Mouse (Mus musculus): ENCODE results near the gene Tsks. TPM values are rescaled to one million over a fixed set of nuclear protein-coding genes. Genes with fewer than 3 reads are reported as not detected.

The Tsks gene
- polyA plus RNA-seq (2014; fragmentation: Nextera tagmentation; extraction: Ambion mirVana), result 0.23 TPM in 1 of 2 replicates, not detected in the other

GRCm38 (mm10) chr7:44942904-44943303, at the start of gene Tsks:
Gene Tsks, plus strand, starts transcription at chr7:44943204.
- no peaks in the 10 kb centered on the region for H3K4me1 ChIP-seq (replicated peaks; ENCODE audit: control insufficient read depth, insufficient read depth, low read length)
- H3K9me3 ChIP-seq (ENCODE audit: control insufficient read depth, low read length), result no peaks in the 10 kb centered on the region
- no peak within 1 kb of the TSS for H3K9ac ChIP-seq (ENCODE audit: low read length)
- no peaks in the 10 kb centered on the region for H3K36me3 ChIP-seq (ENCODE audit: control insufficient read depth, insufficient read depth, low read length)
- H3K27me3 ChIP-seq (ENCODE audit: control insufficient read depth, insufficient read depth, low read length), result no peaks in the 10 kb centered on the region
- H3K4me3 ChIP-seq (ENCODE audit: low read depth, low read length), result no peak within 1 kb of the TSS
- 74% methylated on average over 7 of the region's 7 CpGs for WGBS
- no peak within 1 kb of the TSS for H3K27ac ChIP-seq (ENCODE audit: low read depth, low read length)
- no peak for ATAC-seq (replicated peaks; ENCODE audit: low FRiP score)
- DNase-seq (ENCODE audit: low spot score), result no peak
- H3K4me2 ChIP-seq (ENCODE audit: low read depth, low read length, severe bottlenecking), result no peak within 1 kb of the TSS

DNA sequence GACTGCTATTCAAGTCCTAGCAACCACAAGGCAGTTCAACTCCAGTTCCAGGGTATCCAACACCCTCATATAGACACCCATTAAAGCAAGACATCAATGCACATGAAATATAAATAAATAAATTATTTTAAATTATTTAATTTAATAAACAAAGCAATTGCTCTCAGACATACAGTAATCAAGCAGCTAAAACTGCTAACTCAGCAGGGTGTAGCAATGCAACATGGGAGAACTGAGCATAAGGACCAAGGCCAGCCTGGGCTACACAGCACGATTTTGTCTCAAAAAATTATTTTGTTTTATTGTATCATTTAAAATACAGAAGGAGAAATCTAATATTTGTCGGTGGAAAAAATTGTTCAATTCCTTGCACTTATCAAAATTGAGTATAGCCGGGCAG, 48.8 kb upstream of the Tsks start:
- no peaks in the 10 kb centered on the region; the same call in 1 of the 2 replicates for H3K36me3 ChIP-seq (ENCODE audit: control insufficient read depth, insufficient read depth, low read length)
- peak overlapping the region; percentile 95; the same call in 1 of the 2 replicates for H3K27ac ChIP-seq (ENCODE audit: low read depth, low read length)
- H3K9ac ChIP-seq (ENCODE audit: low read length), result no peak overlapping the region
- no peak for ATAC-seq (replicated peaks; ENCODE audit: low FRiP score)
- H3K9me3 ChIP-seq (ENCODE audit: control insufficient read depth, low read length), result no peaks in the 10 kb centered on the region
- no peak overlapping the region for H3K4me2 ChIP-seq (ENCODE audit: low read depth, low read length, severe bottlenecking)
- H3K27me3 ChIP-seq (ENCODE audit: control insufficient read depth, insufficient read depth, low read length), result no peaks in the 10 kb centered on the region
- H3K4me1 ChIP-seq (replicated peaks; ENCODE audit: control insufficient read depth, insufficient read depth, low read length), result peaks cover 30% of the 10 kb centered on the region
- no peak overlapping the region for H3K4me3 ChIP-seq (ENCODE audit: low read depth, low read length)
- DNase-seq (ENCODE audit: low spot score), result no peak
- 89% methylated on average over 3 of the region's 3 CpGs for WGBS

DNA sequence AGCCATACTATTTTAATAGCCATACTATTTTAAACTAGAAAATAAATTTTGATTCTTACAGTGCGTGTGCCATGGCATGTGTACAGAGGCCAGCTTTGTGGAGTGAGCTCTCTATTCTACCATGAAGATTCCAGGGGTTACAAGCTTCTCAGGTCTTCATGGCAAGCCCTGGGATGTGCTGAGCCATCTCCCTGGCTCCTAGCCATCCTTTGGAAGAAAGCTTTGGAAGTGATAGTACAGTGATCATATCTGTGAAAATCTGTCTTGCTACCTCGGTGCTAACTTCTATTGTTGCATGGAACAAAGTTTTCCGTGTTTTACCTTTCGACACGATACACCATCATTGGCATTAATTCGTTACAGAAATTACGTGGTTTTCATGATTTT, 47.8 kb upstream of the Tsks start:
- ATAC-seq (replicated peaks; ENCODE audit: low FRiP score) (no peak), DNase-seq (ENCODE audit: low spot score) (no peak)
- H3K9me3 ChIP-seq (ENCODE audit: control insufficient read depth, low read length), result no peaks in the 10 kb centered on the region
- H3K4me1 ChIP-seq (replicated peaks; ENCODE audit: control insufficient read depth, insufficient read depth, low read length), result peaks cover 30% of the 10 kb centered on the region
- peak overlapping the region; percentile 61 for H3K4me3 ChIP-seq (ENCODE audit: low read depth, low read length)
- H3K27ac ChIP-seq (ENCODE audit: low read depth, low read length), result peak overlapping the region; percentile 88
- H3K36me3 ChIP-seq (ENCODE audit: control insufficient read depth, insufficient read depth, low read length), result no peaks in the 10 kb centered on the region; the same call in 1 of the 2 replicates
- H3K27me3 ChIP-seq (ENCODE audit: control insufficient read depth, insufficient read depth, low read length), result no peaks in the 10 kb centered on the region
- 46% methylated on average over 7 of the region's 7 CpGs for WGBS
- H3K4me2 ChIP-seq (ENCODE audit: low read depth, low read length, severe bottlenecking), result peak overlapping the region; percentile 85
- H3K9ac ChIP-seq (ENCODE audit: low read length), result 0 out of 2 replicates have a peak overlapping the region, but pooled peaks have one; percentile 12

- peak within 1 kb of the TSS; percentile 85 for H3K4me2 ChIP-seq (ENCODE audit: low read depth, low read length, severe bottlenecking)
- ATAC-seq (replicated peaks; ENCODE audit: low FRiP score) (peak; percentile 67), DNase-seq (ENCODE audit: low spot score) (peak; percentile 93)
- peak within 1 kb of the TSS; percentile 76 for H3K9ac ChIP-seq (ENCODE audit: low read length)
- H3K36me3 ChIP-seq (ENCODE audit: control insufficient read depth, insufficient read depth, low read length), result no peaks in the 10 kb centered on the region; the same call in 1 of the 2 replicates
- no peaks in the 10 kb centered on the region for H3K9me3 ChIP-seq (ENCODE audit: control insufficient read depth, low read length)
- under 1% methylated on average over 34 of the region's 34 CpGs for WGBS
- H3K27me3 ChIP-seq (ENCODE audit: control insufficient read depth, insufficient read depth, low read length), result no peaks in the 10 kb centered on the region
- peak within 1 kb of the TSS; percentile 88 for H3K27ac ChIP-seq (ENCODE audit: low read depth, low read length)
- H3K4me3 ChIP-seq (ENCODE audit: low read depth, low read length), result peak within 1 kb of the TSS; percentile 61
- peaks cover 24% of the 10 kb centered on the region for H3K4me1 ChIP-seq (replicated peaks; ENCODE audit: control insufficient read depth, insufficient read depth, low read length)
These were observed 47.2 kb upstream of the Tsks start, which contains the start of gene Fuz for GRCm38 (mm10) chr7:44895593-44896434. Gene Fuz, plus strand, starts transcription at chr7:44896079.

DNA sequence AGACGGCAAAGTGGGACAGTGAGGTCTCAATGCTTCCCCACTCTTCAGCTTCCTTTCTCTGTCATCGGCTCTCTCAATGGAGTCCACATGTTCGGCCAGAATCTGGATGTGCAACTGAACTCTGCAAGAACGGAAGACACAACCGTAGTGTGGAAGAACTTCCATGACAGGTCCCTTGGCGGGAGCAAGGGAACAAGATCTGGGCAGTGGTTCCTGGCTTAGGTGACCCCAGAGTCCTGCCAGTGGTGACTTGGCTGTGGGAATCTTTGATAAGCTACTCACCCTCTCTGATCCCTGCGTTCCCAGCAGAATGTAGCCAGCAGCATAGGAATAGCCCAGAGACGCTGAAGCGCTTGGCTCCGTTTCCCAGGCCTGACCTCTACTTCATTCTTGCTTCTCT, 46.5 kb upstream of the Tsks start:
- Histone ChIP-seq H3K36me3 (ENCODE audit: control insufficient read depth, insufficient read depth, low read length) (no peaks in the 10 kb centered on the region; the same call in 1 of the 2 replicates), H3K4me1 (replicated peaks; ENCODE audit: control insufficient read depth, insufficient read depth, low read length) (peaks cover 26% of the 10 kb centered on the region), H3K9ac (ENCODE audit: low read length) (peak overlapping the region; percentile 76), H3K27ac (ENCODE audit: low read depth, low read length) (peak overlapping the region; percentile 88), H3K27me3 (ENCODE audit: control insufficient read depth, insufficient read depth, low read length) (no peaks in the 10 kb centered on the region), H3K4me2 (ENCODE audit: low read depth, low read length, severe bottlenecking) (peak overlapping the region; percentile 85), H3K4me3 (ENCODE audit: low read depth, low read length) (peak overlapping the region; percentile 61), H3K9me3 (ENCODE audit: control insufficient read depth, low read length) (no peaks in the 10 kb centered on the region)
- WGBS, result 41% methylated on average over 10 of the region's 10 CpGs
- ATAC-seq (replicated peaks; ENCODE audit: low FRiP score) (no peak), DNase-seq (ENCODE audit: low spot score) (no peak)

DNA sequence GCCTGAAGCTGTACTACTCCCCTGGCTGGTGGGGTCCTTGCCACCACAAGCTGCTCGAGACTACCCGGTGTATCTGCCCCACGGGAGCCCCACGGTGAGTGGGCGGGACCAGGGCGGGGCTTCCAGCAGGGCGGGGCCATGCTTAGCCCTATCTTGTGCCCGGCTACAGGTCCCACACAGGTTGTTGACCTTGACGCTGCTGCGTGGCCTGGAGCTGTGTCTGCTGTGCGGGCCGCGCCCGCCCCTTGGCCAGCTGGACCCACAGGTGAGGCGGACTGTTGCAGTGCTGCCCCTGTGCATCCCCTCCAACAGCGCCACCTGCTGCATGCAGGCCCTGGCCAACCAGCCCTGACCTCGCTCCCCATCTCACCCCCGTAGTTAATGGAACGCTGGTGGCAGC, 44.4 kb upstream of the Tsks start:
- Histone ChIP-seq H3K4me2 (ENCODE audit: low read depth, low read length, severe bottlenecking) (no peak overlapping the region), H3K27ac (ENCODE audit: low read depth, low read length) (no peak overlapping the region), H3K36me3 (ENCODE audit: control insufficient read depth, insufficient read depth, low read length) (no peaks in the 10 kb centered on the region; the same call in 1 of the 2 replicates), H3K4me1 (replicated peaks; ENCODE audit: control insufficient read depth, insufficient read depth, low read length) (peaks cover 25% of the 10 kb centered on the region), H3K4me3 (ENCODE audit: low read depth, low read length) (no peak overlapping the region), H3K9ac (ENCODE audit: low read length) (no peak overlapping the region), H3K9me3 (ENCODE audit: control insufficient read depth, low read length) (no peaks in the 10 kb centered on the region), H3K27me3 (ENCODE audit: control insufficient read depth, insufficient read depth, low read length) (no peaks in the 10 kb centered on the region)
- 38% methylated on average over 19 of the region's 19 CpGs for WGBS
- DNase-seq (ENCODE audit: low spot score) (no peak), ATAC-seq (replicated peaks; ENCODE audit: low FRiP score) (no peak)

- Histone ChIP-seq H3K4me3 (ENCODE audit: low read depth, low read length) (no peak overlapping the region), H3K27ac (ENCODE audit: low read depth, low read length) (no peak overlapping the region), H3K9me3 (ENCODE audit: control insufficient read depth, low read length) (no peaks in the 10 kb centered on the region), H3K27me3 (ENCODE audit: control insufficient read depth, insufficient read depth, low read length) (no peaks in the 10 kb centered on the region), H3K4me2 (ENCODE audit: low read depth, low read length, severe bottlenecking) (no peak overlapping the region), H3K4me1 (replicated peaks; ENCODE audit: control insufficient read depth, insufficient read depth, low read length) (peaks cover 13% of the 10 kb centered on the region), H3K36me3 (ENCODE audit: control insufficient read depth, insufficient read depth, low read length) (peaks cover 4% of the 10 kb centered on the region; the same call in 1 of the 2 replicates), H3K9ac (ENCODE audit: low read length) (no peak overlapping the region)
- WGBS, result 90% methylated on average over 11 of the region's 11 CpGs
- no peak for DNase-seq (ENCODE audit: low spot score)
- ATAC-seq (replicated peaks; ENCODE audit: low FRiP score), result no peak
These were observed 42.4 kb upstream of the Tsks start for GRCm38 (mm10) chr7:44900632-44901031.

GRCm38 (mm10) chr7:44901230-44901722, 41.7 kb upstream of the Tsks start:
- H3K4me2 ChIP-seq (ENCODE audit: low read depth, low read length, severe bottlenecking), result peak overlapping the region; percentile 49
- H3K4me1 ChIP-seq (replicated peaks; ENCODE audit: control insufficient read depth, insufficient read depth, low read length), result peaks cover 13% of the 10 kb centered on the region
- H3K36me3 ChIP-seq (ENCODE audit: control insufficient read depth, insufficient read depth, low read length), result peaks cover 4% of the 10 kb centered on the region; the same call in 1 of the 2 replicates

More at GRCm38 (mm10) chr7:44901230-44901722, 41.7 kb upstream of the Tsks start:
- Histone ChIP-seq H3K9ac (ENCODE audit: low read length) (peak overlapping the region; percentile 37; the same call in 1 of the 2 replicates), H3K9me3 (ENCODE audit: control insufficient read depth, low read length) (no peaks in the 10 kb centered on the region), H3K4me3 (ENCODE audit: low read depth, low read length) (peak overlapping the region; percentile 12; the same call in 1 of the 2 replicates), H3K27me3 (ENCODE audit: control insufficient read depth, insufficient read depth, low read length) (no peaks in the 10 kb centered on the region), H3K27ac (ENCODE audit: low read depth, low read length) (peak overlapping the region; percentile 57)
- 19% methylated on average over 21 of the region's 21 CpGs for WGBS
- peak; percentile 90 for DNase-seq (ENCODE audit: low spot score)
- ATAC-seq (replicated peaks; ENCODE audit: low FRiP score), result peak; percentile 55
